Mouse (Mus musculus) B cell, adult 2 months (primary cell): ENCODE results near the gene Supt3.

Experiments used
- DNase-seq, 2 experiments: peaks; one replicate each; pipeline ENCODE4 v3.0.0; 2022

Gene Supt3

GRCm38 (mm10) chr17:44783143-44783542 is 6.2 kb downstream of the Supt3 start:
- DNase-seq = no peak

GRCm38 (mm10) chr17:44788982-44789747 is 12.2 kb downstream of the Supt3 start:
- DNase-seq = no peak

GRCm38 (mm10) chr17:44792218-44792917 is 15.4 kb downstream of the Supt3 start:
- DNase-seq = no peak

DNA sequence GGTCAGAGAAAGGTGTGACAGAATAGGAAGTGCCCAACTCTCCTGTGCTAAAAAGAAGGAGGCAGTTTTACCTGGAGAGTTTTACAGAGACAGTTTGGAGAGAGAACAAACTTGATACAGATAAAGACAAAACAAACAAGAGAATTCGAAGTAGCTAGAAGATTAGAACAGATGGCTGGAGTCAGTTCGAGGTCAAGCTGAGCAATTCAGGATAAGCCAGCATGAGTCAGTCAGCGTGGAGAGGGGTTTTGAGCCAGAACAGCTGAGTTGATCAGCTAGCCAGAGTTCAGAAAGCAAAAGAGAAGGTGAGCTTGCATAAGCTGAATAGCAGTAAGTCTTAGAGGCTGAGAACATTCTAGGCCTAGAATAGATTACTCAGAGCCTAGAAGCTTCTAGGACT is 20.4 kb downstream of the Supt3 start:
- DNase-seq = no peak

GRCm38 (mm10) chr17:44807031-44807430 is 30.1 kb downstream of the Supt3 start:
- DNase-seq = no peak

DNA sequence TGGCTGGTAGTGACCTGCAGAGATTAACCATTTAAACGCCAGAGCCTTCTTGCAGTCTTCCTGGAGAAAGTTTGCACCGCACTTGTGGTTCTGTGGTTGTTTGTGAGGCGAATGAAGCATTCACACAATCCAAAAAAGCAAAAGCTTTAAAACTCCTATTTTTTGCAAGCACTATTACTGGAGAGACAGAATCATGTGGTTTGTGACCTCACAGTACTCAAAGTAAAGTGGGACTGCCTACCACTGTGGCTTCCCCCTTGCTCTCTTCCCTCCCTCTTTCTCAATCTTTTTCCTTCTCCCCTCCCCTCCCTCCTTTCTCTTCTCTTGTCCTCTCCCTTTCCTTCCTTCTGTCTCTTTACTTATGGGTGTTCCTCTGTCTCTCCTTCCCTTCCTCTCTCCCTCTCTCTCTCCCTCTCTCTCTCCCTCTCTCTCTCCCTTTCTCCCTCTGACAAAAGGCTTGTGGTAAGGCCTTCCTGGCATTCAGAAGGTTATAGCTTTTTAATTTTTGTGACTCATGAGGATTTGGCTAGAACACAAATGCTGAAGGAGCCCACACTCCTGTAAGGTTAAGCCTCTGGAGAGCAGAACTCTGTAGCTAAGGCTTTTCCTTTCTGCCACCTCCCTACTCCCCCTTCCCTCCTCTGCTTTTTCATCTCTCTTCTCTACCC is 37.7 kb downstream of the Supt3 start, which contains the start of gene Runx2:
TSS of gene Runx2 (minus strand) at position 290 of the 668 bp plus-strand sequence.
- DNase-seq = no peak

GRCm38 (mm10) chr17:44818825-44819224 is 41.9 kb downstream of the Supt3 start:
- DNase-seq = no peak

DNA sequence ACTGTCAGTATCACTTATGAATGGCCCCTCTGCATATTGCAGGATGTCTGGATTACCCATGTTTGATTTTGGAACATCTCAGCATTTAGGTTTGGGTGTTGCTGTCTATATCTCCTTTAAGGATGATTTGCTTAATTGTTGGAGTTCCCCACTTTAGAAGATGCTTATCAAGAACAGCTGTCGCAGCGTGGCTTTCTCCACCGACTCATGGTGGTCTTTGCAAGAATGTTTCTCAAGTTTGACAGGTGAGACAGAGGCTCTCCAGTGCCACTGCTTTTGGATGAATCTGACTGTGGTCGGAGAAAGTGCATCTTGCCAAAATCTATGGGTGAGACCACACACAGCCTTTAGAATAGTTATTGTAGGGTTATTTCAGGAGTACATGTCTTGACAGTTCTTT is 42.9 kb downstream of the Supt3 start:
- no peak for DNase-seq

GRCm38 (mm10) chr17:44821940-44822339 is 45.0 kb downstream of the Supt3 start:
- DNase-seq = no peak

DNA sequence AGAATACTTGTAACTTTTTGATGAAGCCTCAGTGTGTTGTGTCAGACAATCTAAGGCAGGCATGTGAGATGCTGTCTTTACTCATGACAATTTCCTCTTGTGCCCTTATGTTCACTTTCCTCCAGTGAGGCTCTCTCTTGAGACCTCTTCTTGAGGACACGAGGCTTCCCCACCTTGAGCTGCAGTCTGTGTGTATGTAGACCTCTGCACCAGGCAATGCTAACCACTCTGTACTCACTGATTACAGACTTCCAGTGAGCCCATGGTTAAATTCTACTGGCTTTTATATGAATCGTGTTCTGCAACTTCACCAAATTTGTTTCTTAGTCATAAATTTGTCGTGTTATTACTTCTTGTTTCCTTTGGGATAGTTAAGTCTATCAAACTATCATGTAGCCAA is 50.2 kb downstream of the Supt3 start:
- DNase-seq = no peak

- no peak for DNase-seq
Measured at GRCm38 (mm10) chr17:44827964-44828363, 51.0 kb downstream of the Supt3 start.

DNA sequence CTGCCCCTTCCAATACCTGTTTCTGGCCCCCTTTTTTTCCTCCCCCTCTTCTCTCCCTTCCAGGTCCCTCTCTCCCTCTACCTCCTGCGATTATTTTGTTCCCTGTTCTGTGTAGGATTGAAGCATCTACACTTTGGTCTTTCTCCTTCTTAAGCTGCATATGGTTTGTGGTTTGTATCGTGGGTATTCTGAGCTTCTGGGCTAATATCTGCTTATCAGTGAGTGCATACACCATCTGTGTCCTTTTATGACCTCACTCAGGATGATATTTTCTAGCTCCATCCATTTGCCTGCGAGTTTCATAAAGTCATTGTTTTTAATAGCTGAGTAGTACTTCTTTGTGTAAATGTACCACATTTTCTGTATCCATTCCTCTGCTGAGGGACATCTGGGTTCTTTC is 52.6 kb downstream of the Supt3 start:
- no peak for DNase-seq

DNA sequence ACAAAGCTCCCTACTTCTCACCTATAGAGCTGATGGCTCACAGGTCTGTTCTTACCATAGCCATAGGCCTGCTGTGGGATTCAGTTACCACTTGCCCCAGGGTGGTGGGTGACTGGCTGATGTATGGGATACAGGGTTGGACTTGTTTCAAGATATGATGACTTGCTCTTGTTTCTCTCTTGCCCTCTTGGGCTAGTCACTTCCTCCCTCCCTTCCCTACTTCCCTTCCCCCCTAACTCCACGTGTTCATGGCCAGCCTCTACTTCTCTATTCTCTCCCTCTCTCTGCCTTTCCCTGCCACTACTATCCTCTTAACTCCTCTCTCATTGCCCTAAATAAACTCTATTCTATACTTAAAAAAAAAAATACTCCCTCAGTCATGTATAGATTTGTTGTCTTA is 54.2 kb downstream of the Supt3 start:
- no peak for DNase-seq

DNA sequence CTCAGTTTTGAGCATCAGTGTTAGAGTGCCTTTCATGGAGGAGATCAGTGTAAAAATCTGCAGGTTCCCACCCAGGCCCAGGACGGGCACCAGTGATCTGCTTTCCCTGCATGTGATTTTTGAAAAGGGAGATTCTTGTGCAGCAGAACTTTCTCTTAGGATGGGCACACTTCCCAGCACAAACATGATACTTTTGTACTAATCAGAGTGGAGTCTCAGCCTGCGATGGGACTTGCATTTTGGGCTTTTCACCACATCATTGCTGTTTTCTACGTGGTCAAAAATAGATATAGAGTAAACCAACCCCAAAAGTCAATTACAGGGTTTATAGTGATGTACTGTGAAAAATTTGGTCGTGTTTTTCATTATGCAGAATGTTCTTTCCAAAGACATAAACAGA is 65.2 kb downstream of the Supt3 start:
- DNase-seq = no peak

- no peak for DNase-seq
Measured at GRCm38 (mm10) chr17:44863165-44863564, 86.2 kb downstream of the Supt3 start.

DNA sequence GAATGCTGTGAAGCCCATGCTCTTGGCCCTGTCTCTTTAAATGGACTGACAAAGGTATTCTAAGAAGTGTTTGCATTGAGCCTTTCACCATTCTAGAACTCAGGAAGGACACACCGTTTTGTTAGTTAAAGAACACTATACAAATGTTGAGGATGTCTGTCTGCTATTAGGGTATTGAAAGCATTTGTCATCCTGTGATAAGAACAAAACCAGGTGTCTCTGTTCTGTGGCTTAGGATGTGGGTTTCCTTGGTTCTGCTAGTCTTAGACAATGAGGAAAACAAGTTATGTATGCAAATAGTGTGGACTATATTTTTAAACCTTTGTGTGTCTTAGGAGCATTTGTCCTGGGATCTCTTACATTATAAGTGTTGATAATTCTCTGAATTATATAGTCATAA is 116.6 kb downstream of the Supt3 start:
- no peak for DNase-seq

GRCm38 (mm10) chr17:44943536-44944090 is 166.7 kb downstream of the Supt3 start:
- DNase-seq = no peak

- no peak for DNase-seq
Measured at GRCm38 (mm10) chr17:44945333-44945732, 168.4 kb downstream of the Supt3 start.

DNA sequence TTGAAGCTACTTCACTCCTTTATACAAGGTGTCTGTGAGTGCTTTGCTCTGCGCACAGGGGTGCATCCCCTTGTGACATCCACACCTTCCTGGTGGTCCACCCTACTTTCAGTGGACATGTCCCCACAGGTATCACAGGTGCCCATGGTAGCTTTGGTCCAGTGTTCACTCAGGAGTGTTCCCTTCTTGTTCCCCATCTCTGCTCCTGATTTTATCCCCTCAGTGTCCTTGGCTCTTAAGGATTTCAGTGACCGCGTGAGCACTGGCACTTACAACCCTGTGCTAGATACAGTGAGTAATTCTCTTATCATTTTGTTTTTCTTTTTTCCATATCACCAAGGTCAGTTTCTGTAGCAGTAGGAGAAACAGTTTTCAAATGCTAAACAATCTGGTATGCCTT is 171.4 kb downstream of the Supt3 start:
- no peak for DNase-seq

DNA sequence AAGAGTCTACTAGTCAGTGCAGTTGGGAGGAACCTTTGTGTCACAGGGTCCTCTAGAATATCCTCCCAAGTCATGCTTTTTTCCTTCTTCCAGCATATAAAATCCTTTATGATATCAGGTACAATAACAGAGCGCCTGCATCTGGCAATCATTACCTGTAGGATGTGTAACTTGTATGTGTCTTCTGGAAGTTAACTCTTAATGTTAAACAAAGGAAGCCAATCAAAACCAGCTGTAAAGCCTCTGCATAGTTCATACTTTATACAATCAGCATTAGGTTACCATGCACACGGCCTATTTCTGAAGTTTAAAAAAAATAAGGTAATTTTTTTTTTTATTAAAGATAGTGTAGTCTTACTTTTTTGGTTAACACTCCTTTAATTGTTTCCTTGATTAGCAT is 179.7 kb downstream of the Supt3 start:
- no peak for DNase-seq

DNA sequence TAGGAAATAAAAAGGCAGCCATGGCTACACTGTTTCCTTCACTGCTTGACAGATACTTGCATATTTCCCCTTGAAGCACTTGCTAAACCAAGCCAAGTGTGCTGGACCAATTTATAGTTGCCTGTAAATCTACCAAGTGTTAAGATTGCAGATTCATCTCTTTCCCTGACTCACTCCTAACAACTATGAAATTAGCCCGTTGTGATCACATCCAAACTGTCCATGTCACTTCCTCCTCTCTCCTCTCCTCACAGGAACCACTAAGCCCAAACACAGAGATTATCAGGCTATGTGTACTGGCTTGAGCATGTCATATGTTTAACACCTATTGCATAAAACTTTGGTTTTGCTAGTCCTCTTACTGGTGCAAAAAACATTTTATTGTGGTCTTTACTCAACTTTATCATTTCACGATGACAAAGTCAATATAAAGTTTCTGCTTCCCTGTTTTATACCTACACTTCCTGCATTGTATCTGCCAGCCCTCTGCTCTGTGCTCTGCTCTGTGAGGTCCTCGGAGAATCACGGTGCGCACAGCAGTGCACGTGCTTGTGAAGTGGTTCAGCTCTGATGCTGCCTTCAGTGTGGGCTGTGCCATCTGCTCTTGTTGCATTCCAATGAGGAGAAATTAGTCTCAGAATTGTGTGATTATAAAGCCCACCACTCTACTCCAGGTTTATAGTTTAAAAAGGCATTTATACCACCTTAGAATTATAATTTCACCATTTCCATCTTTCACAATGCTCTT is 186.3 kb downstream of the Supt3 start:
- DNase-seq = no peak

GRCm38 (mm10) chr17:44967186-44967585 is 190.2 kb downstream of the Supt3 start:
- no peak for DNase-seq

DNA sequence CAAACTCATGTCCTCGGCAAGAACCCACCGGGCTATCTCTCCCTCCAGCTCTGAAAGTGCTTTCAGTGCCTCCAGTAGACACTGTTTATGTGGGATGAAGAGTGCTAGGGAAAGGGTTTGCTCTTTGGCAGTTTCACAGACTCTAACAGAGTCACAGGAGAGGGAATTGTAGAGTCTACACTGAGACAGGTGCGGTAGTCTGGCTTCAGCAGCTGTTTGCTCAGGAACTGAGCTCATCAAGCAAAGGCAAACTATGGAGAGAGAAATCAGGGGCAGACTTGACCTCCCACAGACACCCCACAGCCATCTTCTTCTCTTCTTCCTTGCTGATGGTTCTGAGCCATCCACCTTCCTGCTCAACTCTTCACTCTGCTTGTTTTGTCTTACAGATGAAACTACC is 193.3 kb downstream of the Supt3 start:
- DNase-seq = no peak
